Mouse (Mus musculus): ENCODE measurements around the gene Wdhd1. TPM values are rescaled to one million over a fixed set of nuclear protein-coding genes. Genes with fewer than 3 reads are reported as not detected.

Gene Wdhd1
- total and polyA plus RNA-seq, 3 experiments, result 37.1 to 81.0 (median 61.4) TPM

Other genes with a start within 250 kb of the Wdhd1 start
- gene Gch1, start 87.4 kb downstream of the Wdhd1 start, total RNA-seq (2012; rRNA removed), result 3.1 and 5.7 TPM in 2 replicates
- gene Gch1, start 87.4 kb downstream of the Wdhd1 start, total RNA-seq (2014; rRNA removed), result 6.4 and 6.5 TPM in 2 replicates
- gene Gch1, start 87.4 kb downstream of the Wdhd1 start, polyA plus RNA-seq (2012; ENCODE audit: insufficient read length, low read depth), result 5.2 and 5.7 TPM in 2 replicates
- 7.0 and 7.3 TPM in 2 replicates for gene Socs4, start 74 bp upstream of the Wdhd1 start, total RNA-seq (2012; rRNA removed)
- 12.7 and 13.2 TPM in 2 replicates for gene Socs4, start 74 bp upstream of the Wdhd1 start, total RNA-seq (2014; rRNA removed)
- 20.7 and 25.1 TPM in 2 replicates for gene Socs4, start 74 bp upstream of the Wdhd1 start, polyA plus RNA-seq (2012; ENCODE audit: insufficient read length, low read depth)
- 36.6 and 43.0 TPM in 2 replicates for gene Mapk1ip1l, start 21.4 kb upstream of the Wdhd1 start, total RNA-seq (2012; rRNA removed)
- gene Mapk1ip1l, start 21.4 kb upstream of the Wdhd1 start, total RNA-seq (2014; rRNA removed), result 46.7 and 51.5 TPM in 2 replicates
- 66.6 and 80.9 TPM in 2 replicates for gene Mapk1ip1l, start 21.4 kb upstream of the Wdhd1 start, polyA plus RNA-seq (2012; ENCODE audit: insufficient read length, low read depth)
- 1.3 and 1.8 TPM in 2 replicates for gene Lgals3, start 90.9 kb upstream of the Wdhd1 start, total RNA-seq (2012; rRNA removed)
- not detected in 2 replicates for gene Lgals3, start 90.9 kb upstream of the Wdhd1 start, total RNA-seq (2014; rRNA removed)
- 0.29 and 0.30 TPM in 2 replicates for gene Lgals3, start 90.9 kb upstream of the Wdhd1 start, polyA plus RNA-seq (2012; ENCODE audit: insufficient read length, low read depth)
- 48.9 and 50.8 TPM in 2 replicates for gene Dlgap5, start 141.6 kb upstream of the Wdhd1 start, total RNA-seq (2012; rRNA removed)
- gene Dlgap5, start 141.6 kb upstream of the Wdhd1 start, total RNA-seq (2014; rRNA removed), result 53.5 and 59.9 TPM in 2 replicates
- 57.0 and 62.9 TPM in 2 replicates for gene Dlgap5, start 141.6 kb upstream of the Wdhd1 start, polyA plus RNA-seq (2012; ENCODE audit: insufficient read length, low read depth)
- 11.9 and 12.8 TPM in 2 replicates for gene Fbxo34, start 173.6 kb upstream of the Wdhd1 start, total RNA-seq (2012; rRNA removed)
- 11.1 and 11.6 TPM in 2 replicates for gene Fbxo34, start 173.6 kb upstream of the Wdhd1 start, total RNA-seq (2014; rRNA removed)
- 24.7 and 25.9 TPM in 2 replicates for gene Fbxo34, start 173.6 kb upstream of the Wdhd1 start, polyA plus RNA-seq (2012; ENCODE audit: insufficient read length, low read depth)

Measured in CH12.LX (cell line).